Mouse (Mus musculus) kidney, postnatal 0 days (tissue): ENCODE measurements around the gene Zbtb24. TPM values are rescaled to one million over a fixed set of nuclear protein-coding genes. Genes with fewer than 3 reads are reported as not detected.
"Not testable (repeated sequence)": the region's sequence is repeated elsewhere in the genome, so short reads cannot be mapped to it uniquely, and the experiment has no call there.

Experiments used
- ATAC-seq: fragments of 200-750 bp; cut with Nextera tagmentation; replicated peaks from 2 replicates; pipeline ENCODE4 v1.8.0; 2017; ENCODE audit warnings: low read depth, moderate number of reproducible peaks, moderate TSS enrichment, moderate library complexity; ENCODE audit not compliant: low FRiP score
- DNase-seq: peaks from one replicate; pipeline ENCODE4 v3.0.0-alpha.2; 2016; ENCODE audit warnings: low spot score
- H3K27ac ChIP-seq: fragments of 300-500 bp; sonication (generic); 2 replicates; pipeline ENCODE4 v1.5.1; 2014; ENCODE audit warnings: mild to moderate bottlenecking
- H3K27me3 ChIP-seq: fragments of 300-500 bp; sonication (generic); 2 replicates; pipeline ENCODE4 v1.6.1; 2014; ENCODE audit warnings: low read length, mixed read lengths; ENCODE audit not compliant: insufficient read depth
- H3K36me3 ChIP-seq: fragments of 300-500 bp; sonication (generic); 2 replicates; pipeline ENCODE4 v1.6.1; 2014; ENCODE audit warnings: low read length, mixed read lengths; ENCODE audit not compliant: insufficient read depth
- H3K4me1 ChIP-seq: fragments of 300-500 bp; sonication (generic); replicated peaks from 2 replicates; pipeline ENCODE4 v1.6.1; 2014; ENCODE audit warnings: antibody characterized with exemption, low read length, mixed read lengths; ENCODE audit not compliant: insufficient read depth
- H3K4me2 ChIP-seq: fragments of 300-500 bp; sonication (generic); 2 replicates; pipeline ENCODE4 v1.6.1; 2014; ENCODE audit warnings: mild to moderate bottlenecking, low read length, moderate library complexity, mixed read lengths
- H3K4me3 ChIP-seq: fragments of 300-500 bp; sonication (generic); replicated peaks from 2 replicates; pipeline ENCODE4 v1.5.1; 2014; ENCODE audit warnings: low read depth, low read length
- H3K9ac ChIP-seq: fragments of 300-500 bp; sonication (generic); 2 replicates; pipeline ENCODE4 v1.6.1; 2014; ENCODE audit warnings: low read depth, low read length
- H3K9me3 ChIP-seq: fragments of 300-500 bp; sonication (generic); replicated peaks from 2 replicates; pipeline ENCODE4 v1.6.1; 2016; ENCODE audit warnings: low read length, inconsistent platforms, mixed read lengths
- CTCF ChIP-seq: IDR thresholded peaks from 2 replicates; pipeline ENCODE4 v1.5.1; 2016; ENCODE audit warnings: antibody characterized with exemption, low read depth, mild to moderate bottlenecking, moderate library complexity
- WGBS: fragments of 180-500 bp; shearing (Covaris S2); extraction: QIAGEN DNeasy Blood & Tissue Kit; methylation state at CpG from one replicate; pipeline ENCODE4 v1.1.7; 2014; 5-methylcytosine and 5-hydroxymethylcytosine counted together
- polyA plus RNA-seq: library from polyadenylated mRNA; unstranded; fragments of >200 nt; fragmentation: Nextera tagmentation; extraction: Ambion mirVana; gene quantifications from 2 replicates; pipeline ENCODE4 v1.2.1, GENCODE M21; 2015

Gene Zbtb24
- 16.9 and 18.4 TPM in 2 replicates for polyA plus RNA-seq

GRCm38 (mm10) chr10:41450137-41450670 is at the start of gene Zbtb24:
Zbtb24 (plus strand) TSS chr10:41450383.
- WGBS, result 0% methylated on average over 41 of the region's 49 CpGs
- Histone ChIP-seq H3K4me3 (peak within 1 kb of the TSS; percentile 77), H3K9ac (peak within 1 kb of the TSS; percentile 86), H3K27me3 (no peaks in the 10 kb centered on the region), H3K4me1 (peaks cover 8% of the 10 kb centered on the region; the same call in 1 of the 2 replicates), H3K27ac (peak within 1 kb of the TSS; percentile 78), H3K36me3 (peaks cover 8% of the 10 kb centered on the region; the same call in 1 of the 2 replicates), H3K4me2 (peak within 1 kb of the TSS; percentile 78), H3K9me3 (no peaks in the 10 kb centered on the region)
- ATAC-seq (peak; percentile 95), DNase-seq (peak; percentile 97)
- TF ChIP-seq CTCF, result no peak

DNA sequence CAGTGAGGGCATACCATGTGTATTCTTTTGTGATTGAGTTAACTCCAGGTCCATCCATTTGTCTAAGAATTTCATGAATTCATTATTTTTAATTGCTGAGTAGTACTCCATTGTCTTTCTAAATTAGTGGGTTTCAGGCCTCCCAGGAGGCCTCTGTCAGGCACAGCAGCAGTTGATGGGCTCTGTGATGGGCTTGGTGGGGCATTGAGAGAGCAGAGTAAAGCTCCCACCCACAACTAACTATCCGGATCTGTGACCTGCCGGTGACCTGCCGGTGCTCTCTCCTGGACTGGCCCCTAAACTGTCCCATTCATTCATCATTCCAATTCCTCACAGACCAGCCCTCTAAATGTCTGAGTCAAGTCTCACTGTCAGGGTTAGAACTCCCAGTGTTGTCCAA is 49.1 kb upstream of the Zbtb24 start:
- ATAC-seq, result no peak
- WGBS, result 93% methylated on average over 3 of the region's 3 CpGs
- Histone ChIP-seq H3K4me1 (no peaks in the 10 kb centered on the region), H3K9ac (no peak overlapping the region), H3K9me3 (no peaks in the 10 kb centered on the region), H3K27me3 (no peaks in the 10 kb centered on the region), H3K4me2 (no peak overlapping the region), H3K36me3 (no peaks in the 10 kb centered on the region), H3K4me3 (no peak overlapping the region), H3K27ac (no peak overlapping the region)
- TF ChIP-seq CTCF, result no peak
- DNase-seq, result no peak

- Histone ChIP-seq H3K9me3 (no peaks in the 10 kb centered on the region), H3K27ac (no peak overlapping the region), H3K36me3 (no peaks in the 10 kb centered on the region), H3K9ac (no peak overlapping the region), H3K4me2 (no peak overlapping the region), H3K27me3 (no peaks in the 10 kb centered on the region), H3K4me1 (no peaks in the 10 kb centered on the region), H3K4me3 (no peak overlapping the region)
- DNase-seq (no peak), ATAC-seq (no peak)
- WGBS, result 68% methylated on average over 2 of the region's 2 CpGs
- TF ChIP-seq CTCF, result no peak
Measured at GRCm38 (mm10) chr10:41403364-41403763, 46.8 kb upstream of the Zbtb24 start.

DNA sequence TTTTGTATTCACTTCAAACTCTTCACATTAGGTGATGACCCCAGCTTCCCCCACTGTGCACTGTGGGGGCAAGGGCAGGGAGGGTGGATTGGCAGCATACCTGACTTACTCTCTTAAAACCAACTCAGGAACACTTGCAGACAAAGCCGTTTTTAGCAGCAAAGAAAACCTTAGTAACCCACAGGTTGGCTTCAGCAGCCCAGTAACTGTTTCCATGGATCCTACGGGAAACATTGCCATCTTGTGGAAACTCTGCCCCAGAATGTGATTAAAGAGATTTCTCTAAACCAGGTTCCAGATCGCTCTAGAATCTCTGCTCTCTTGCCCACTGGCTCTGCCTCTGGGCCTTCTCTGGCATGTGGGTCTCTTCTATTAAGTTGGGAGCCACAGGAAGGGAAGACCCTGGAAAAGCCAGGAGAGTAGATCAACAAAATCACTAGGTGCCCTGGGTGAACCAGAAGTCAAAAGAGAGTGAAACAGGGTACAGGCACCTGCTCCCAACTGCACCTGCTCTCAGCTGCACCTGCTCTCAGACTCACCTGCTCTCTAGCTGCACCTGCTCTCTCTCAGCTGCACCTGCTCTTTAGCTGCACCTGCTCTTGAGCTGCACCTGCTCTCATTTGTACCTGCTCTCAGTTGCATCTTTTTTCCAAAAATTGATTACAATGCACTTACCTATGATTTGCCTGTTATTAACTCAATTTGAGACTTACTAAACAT is 46.1 kb upstream of the Zbtb24 start:
- ATAC-seq (no peak), DNase-seq (peak; percentile 22)
- Histone ChIP-seq H3K9me3 (no peaks in the 10 kb centered on the region), H3K4me1 (no peaks in the 10 kb centered on the region), H3K27me3 (no peaks in the 10 kb centered on the region), H3K4me3 (no peak overlapping the region), H3K9ac (no peak overlapping the region), H3K4me2 (no peak overlapping the region), H3K27ac (no peak overlapping the region), H3K36me3 (no peaks in the 10 kb centered on the region)
- TF ChIP-seq CTCF, result peak; percentile 58
- 36% methylated on average over 3 of the region's 3 CpGs for WGBS

GRCm38 (mm10) chr10:41410176-41410575 is 40.0 kb upstream of the Zbtb24 start:
- ATAC-seq, DNase-seq, H3K27me3 ChIP-seq, H3K9ac ChIP-seq, H3K9me3 ChIP-seq, H3K4me2 ChIP-seq, H3K4me1 ChIP-seq, H3K36me3 ChIP-seq, H3K4me3 ChIP-seq, H3K27ac ChIP-seq: not testable (repeated sequence)
- WGBS, result 96% methylated on average over 4 of the region's 4 CpGs

DNA sequence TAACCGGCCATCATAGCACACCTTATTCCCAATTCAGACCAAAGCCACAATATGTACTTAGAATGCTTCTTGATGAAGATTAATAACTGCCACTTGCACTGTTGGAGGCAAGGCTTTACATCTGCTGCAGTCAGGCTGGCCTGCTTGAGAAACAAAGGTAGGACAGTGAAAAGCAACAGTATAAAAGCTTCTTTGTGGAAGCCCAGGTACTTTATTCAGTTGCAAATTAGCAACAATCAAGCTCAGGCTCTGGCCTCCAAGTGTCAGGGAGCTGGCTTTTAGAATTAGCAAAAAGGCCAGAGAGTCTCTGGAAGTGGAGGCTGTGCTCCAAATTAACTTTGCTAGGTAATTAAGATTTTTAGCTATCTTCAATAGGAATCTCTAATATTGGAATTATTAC is 39.4 kb upstream of the Zbtb24 start:
- not testable (repeated sequence) for H3K4me2 ChIP-seq, H3K9ac ChIP-seq, ATAC-seq, DNase-seq, H3K4me1 ChIP-seq, H3K9me3 ChIP-seq, H3K27me3 ChIP-seq, H3K36me3 ChIP-seq, H3K27ac ChIP-seq, H3K4me3 ChIP-seq
- WGBS, result 93% methylated on average over 1 of the region's 1 CpGs

- ATAC-seq, H3K4me1 ChIP-seq: not testable (repeated sequence)
- WGBS, result 96% methylated on average over 1 of the region's 1 CpGs
Measured at GRCm38 (mm10) chr10:41413471-41413870, 36.7 kb upstream of the Zbtb24 start.

GRCm38 (mm10) chr10:41415368-41415767 is 34.8 kb upstream of the Zbtb24 start:
- not testable (repeated sequence) for H3K27me3 ChIP-seq, H3K36me3 ChIP-seq, H3K9ac ChIP-seq, ATAC-seq, H3K4me3 ChIP-seq, H3K4me2 ChIP-seq, DNase-seq, H3K9me3 ChIP-seq, H3K4me1 ChIP-seq, H3K27ac ChIP-seq
- 88% methylated on average over 2 of the region's 2 CpGs for WGBS

More at GRCm38 (mm10) chr10:41413471-41413870, 36.7 kb upstream of the Zbtb24 start:
- not testable (repeated sequence) for DNase-seq, H3K4me3 ChIP-seq, H3K36me3 ChIP-seq, H3K4me2 ChIP-seq, H3K27ac ChIP-seq, H3K9ac ChIP-seq, H3K9me3 ChIP-seq, H3K27me3 ChIP-seq
